In genomic region chr16:36209967-36210453, GRCm38 (mm10) we compare ENCODE assay signal across 49 mouse cellular contexts. TPM values are rescaled to one million over a fixed set of nuclear protein-coding genes. Genes with fewer than 3 reads are reported as not detected.
"Had no signal": no experiment of that assay in that cellular context is flagged by ENCODE, and none has a peak within 500 bp of the region (broad histone marks: within the 10 kb centered on the region; RNA-seq: fewer than 3 reads in every experiment).

Gene Gm5416 (plus strand): TSS chr16:36210403.

- H3K27me3 ChIP-seq: heart, embryonic 12.5 days; heart, embryonic 13.5 days; heart, embryonic 15.5 days; hindbrain, embryonic 12.5 days; hindbrain, embryonic 13.5 days; hindbrain, embryonic 15.5 days; intestine, embryonic 15.5 days; kidney, embryonic 15.5 days had no signal

- H3K36me3 ChIP-seq: heart, embryonic 12.5 days; heart, embryonic 13.5 days; heart, embryonic 15.5 days; hindbrain, embryonic 10.5 days; hindbrain, embryonic 12.5 days; hindbrain, embryonic 13.5 days; hindbrain, embryonic 15.5 days; intestine, embryonic 15.5 days; kidney, embryonic 15.5 days had no signal

- H3K4me2 ChIP-seq: heart, embryonic 11.5 days; heart, embryonic 12.5 days; heart, embryonic 13.5 days; heart, embryonic 15.5 days; hindbrain, embryonic 12.5 days; hindbrain, embryonic 13.5 days; hindbrain, embryonic 14.5 days; hindbrain, embryonic 15.5 days; intestine, embryonic 15.5 days; kidney, embryonic 15.5 days had no signal

- H3K4me3 ChIP-seq: heart, embryonic 12.5 days; heart, embryonic 13.5 days; heart, embryonic 15.5 days; hindbrain, embryonic 10.5 days; hindbrain, embryonic 12.5 days; hindbrain, embryonic 13.5 days; hindbrain, embryonic 15.5 days; intestine, embryonic 15.5 days; kidney, embryonic 15.5 days; layer of hippocampus, adult 2 months; left cerebral cortex, adult 2 months had no signal

- DNase-seq: heart, postnatal 10 days; heart, postnatal 14 days; heart, postnatal 36 days; heart, postnatal 4 days; kidney, adult 11 months; kidney, adult 18-20 months; kidney, adult 2 months; kidney, adult 8-10 months; kidney, adult 9 months; kidney, postnatal 10 days; kidney, postnatal 14 days; kidney, postnatal 25 days; kidney, postnatal 36 days; kidney, postnatal 4 days; layer of hippocampus, adult 9-11 months; layer of hippocampus, postnatal 36 days had no signal

- ATAC-seq: hindbrain, embryonic 16.5 days; hindbrain, postnatal 0 days; inflammation-experienced regulatory T-cells, adult 6 months; intestine, embryonic 15.5 days; intestine, embryonic 16.5 days; intestine, postnatal 0 days had no signal

- H3K9me3 ChIP-seq: heart, embryonic 12.5 days; heart, embryonic 13.5 days; heart, embryonic 15.5 days; hindbrain, embryonic 10.5 days; hindbrain, embryonic 12.5 days; hindbrain, embryonic 13.5 days; hindbrain, embryonic 15.5 days; intestine, embryonic 15.5 days; kidney, embryonic 15.5 days had no signal

- H3K4me1 ChIP-seq: heart, embryonic 12.5 days; heart, embryonic 13.5 days; heart, embryonic 15.5 days; hindbrain, embryonic 10.5 days; hindbrain, embryonic 12.5 days; hindbrain, embryonic 13.5 days; hindbrain, embryonic 15.5 days; intestine, embryonic 15.5 days; kidney, embryonic 15.5 days had no signal

- H3K27ac ChIP-seq: heart, embryonic 13.5 days; heart, embryonic 15.5 days; hindbrain, embryonic 10.5 days; hindbrain, embryonic 12.5 days; hindbrain, embryonic 13.5 days; hindbrain, embryonic 14.5 days; hindbrain, embryonic 15.5 days; hindbrain, postnatal 0 days; intestine, embryonic 15.5 days; kidney, embryonic 15.5 days; kidney, postnatal 0 days; layer of hippocampus, adult 2 months; left cerebral cortex, adult 2 months had no signal

- H3K9ac ChIP-seq: heart, embryonic 12.5 days; heart, embryonic 13.5 days; heart, embryonic 15.5 days; hindbrain, embryonic 12.5 days; hindbrain, embryonic 13.5 days; hindbrain, embryonic 14.5 days; hindbrain, embryonic 15.5 days; intestine, embryonic 15.5 days; kidney, embryonic 15.5 days had no signal

RNA-seq across cellular contexts. Expression of gene Gm5416, which starts in this region (rescaled TPM):
- total RNA-seq: heart, postnatal 10 days; heart, postnatal 14 days; heart, postnatal 25 days; heart, postnatal 36 days; heart, postnatal 4 days; hematopoietic stem cell, adult 5-6 weeks; hindbrain, postnatal 0 days; layer of hippocampus, adult 18-20 months; layer of hippocampus, adult 2 months; layer of hippocampus, adult 8-10 months; layer of hippocampus, postnatal 10 days; layer of hippocampus, postnatal 14 days; layer of hippocampus, postnatal 25 days; layer of hippocampus, postnatal 36 days; left cerebral cortex, adult 18-20 months; left cerebral cortex, adult 2 months had no signal
- polyA plus RNA-seq: heart, embryonic 11.5 days; heart, embryonic 12.5 days; heart, embryonic 13.5 days; heart, embryonic 14.5 days; heart, embryonic 15.5 days; heart, embryonic 16.5 days; hindbrain, embryonic 10.5 days; hindbrain, embryonic 11.5 days; hindbrain, embryonic 12.5 days; hindbrain, embryonic 13.5 days; hindbrain, embryonic 14.5 days; hindbrain, embryonic 15.5 days; hindbrain, embryonic 16.5 days; hindbrain, postnatal 0 days; inflammation-experienced regulatory T-cells, adult 6 months; intestine, embryonic 14.5 days; intestine, embryonic 15.5 days; intestine, embryonic 16.5 days; intestine, postnatal 0 days; kidney, adult 2 months; kidney, embryonic 14.5 days; kidney, embryonic 15.5 days; large intestine, adult 2 months had no signal
